Mouse (Mus musculus) megakaryocyte, embryonic 14.5 days (primary cell): ENCODE results near the gene Syvn1.

ENCODE experiments used
- FLI1 ChIP-seq: IDR thresholded peaks from 2 replicates; pipeline ENCODE4 v1.6.1; 2012; ENCODE audit warnings: low read length, inconsistent platforms, mixed read lengths
- GATA1 ChIP-seq: IDR thresholded peaks from 3 replicates; pipeline ENCODE4 v1.6.1; 2012; ENCODE audit warnings: mixed read lengths, low read length, inconsistent platforms, borderline replicate concordance

- no peak for TF ChIP-seq GATA1
- no peak for TF ChIP-seq FLI1
Observed at GRCm38 (mm10) chr19:6063081-6063480, 16.7 kb downstream of the Syvn1 start.
